Mouse (Mus musculus) heart, embryonic 11.5 days (tissue): ENCODE data around the gene Olfr801. TPM values are rescaled to one million over a fixed set of nuclear protein-coding genes. Genes with fewer than 3 reads are reported as not detected.

ENCODE experiments used
- ATAC-seq: fragments of 200-750 bp; cut with Nextera tagmentation; replicated peaks from 2 replicates; pipeline ENCODE4 v1.8.0; 2017; ENCODE audit warnings: moderate library complexity; ENCODE audit not compliant: insufficient number of reproducible peaks, low FRiP score, low TSS enrichment
- H3K27ac ChIP-seq: fragments of 300-500 bp; sonication (generic); 2 replicates; pipeline ENCODE4 v1.5.1; 2014; ENCODE audit warnings: mild to moderate bottlenecking, low read depth, low read length
- H3K27me3 ChIP-seq: fragments of 300-500 bp; sonication (generic); 2 replicates; pipeline ENCODE4 v1.6.1; 2014; ENCODE audit warnings: mild to moderate bottlenecking, low read length, mixed read lengths; ENCODE audit not compliant: control insufficient read depth, insufficient read depth
- H3K36me3 ChIP-seq: fragments of 300-500 bp; sonication (generic); 2 replicates; pipeline ENCODE4 v1.6.1; 2014; ENCODE audit warnings: mild to moderate bottlenecking, low read length, moderate library complexity, mixed read lengths; ENCODE audit not compliant: control insufficient read depth, insufficient read depth
- H3K4me1 ChIP-seq: fragments of 300-500 bp; sonication (generic); 2 replicates; pipeline ENCODE4 v1.6.1; 2014; ENCODE audit warnings: low read length; ENCODE audit not compliant: control insufficient read depth, insufficient read depth
- H3K4me2 ChIP-seq: fragments of 300-500 bp; sonication (generic); 2 replicates; pipeline ENCODE4 v1.6.1; 2014; ENCODE audit warnings: mild to moderate bottlenecking, moderate library complexity
- H3K4me3 ChIP-seq: fragments of 300-500 bp; sonication (generic); 2 replicates; pipeline ENCODE4 v1.5.1; 2014; ENCODE audit warnings: low read depth, low read length
- H3K9ac ChIP-seq: fragments of 300-500 bp; sonication (generic); 2 replicates; pipeline ENCODE4 v1.6.1; 2014; ENCODE audit warnings: mild to moderate bottlenecking, low read depth, low read length, moderate library complexity
- H3K9me3 ChIP-seq: fragments of 300-500 bp; sonication (generic); replicated peaks from 2 replicates; pipeline ENCODE4 v1.6.1; 2016; ENCODE audit warnings: low read length; ENCODE audit not compliant: control insufficient read depth
- WGBS: fragments of 180-500 bp; shearing (Covaris S2); extraction: QIAGEN DNeasy Blood & Tissue Kit; methylation state at CpG from one replicate; pipeline ENCODE4 v1.1.7; 2014; ENCODE audit not compliant: insufficient replicate concordance; 5-methylcytosine and 5-hydroxymethylcytosine counted together
- polyA plus RNA-seq: library from polyadenylated mRNA; unstranded; fragments of >200 nt; fragmentation: Nextera tagmentation; extraction: Ambion mirVana; gene quantifications from 2 replicates; pipeline ENCODE4 v1.2.1, GENCODE M21; 2014

Gene Olfr801
- not detected in 2 replicates for polyA plus RNA-seq

DNA sequence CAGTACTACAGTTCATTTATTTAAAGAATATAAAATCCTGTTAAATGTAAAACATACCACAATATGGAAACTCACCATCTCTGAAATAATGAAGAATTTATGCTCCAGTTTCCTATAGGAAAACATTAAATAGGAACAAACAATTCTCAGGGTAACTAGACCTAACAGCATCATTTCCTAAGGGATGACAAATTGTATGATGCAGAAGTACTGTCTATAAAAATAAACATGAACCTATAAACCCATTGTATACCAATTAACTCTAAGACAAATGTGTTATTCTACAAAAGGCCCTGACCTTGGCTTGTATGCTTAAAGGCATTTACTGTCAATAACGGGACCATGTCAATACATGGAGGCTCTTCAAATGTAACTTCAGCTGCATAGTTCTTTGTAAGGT lies at the start of gene Olfr801:
Gene Olfr801 (minus strand): TSS at position 101 of the 400 bp plus-strand sequence.
- no peaks in the 10 kb centered on the region for H3K27me3 ChIP-seq
- 63% methylated on average over 1 of the region's 1 CpGs for WGBS
- H3K4me1 ChIP-seq, result no peaks in the 10 kb centered on the region
- no peak for ATAC-seq
- no peaks in the 10 kb centered on the region for H3K36me3 ChIP-seq
- H3K9me3 ChIP-seq, result no peaks in the 10 kb centered on the region
- H3K27ac ChIP-seq, result no peak within 1 kb of the TSS
- H3K9ac ChIP-seq, result no peak within 1 kb of the TSS
- H3K4me2 ChIP-seq, result no peak within 1 kb of the TSS
- no peak within 1 kb of the TSS for H3K4me3 ChIP-seq

DNA sequence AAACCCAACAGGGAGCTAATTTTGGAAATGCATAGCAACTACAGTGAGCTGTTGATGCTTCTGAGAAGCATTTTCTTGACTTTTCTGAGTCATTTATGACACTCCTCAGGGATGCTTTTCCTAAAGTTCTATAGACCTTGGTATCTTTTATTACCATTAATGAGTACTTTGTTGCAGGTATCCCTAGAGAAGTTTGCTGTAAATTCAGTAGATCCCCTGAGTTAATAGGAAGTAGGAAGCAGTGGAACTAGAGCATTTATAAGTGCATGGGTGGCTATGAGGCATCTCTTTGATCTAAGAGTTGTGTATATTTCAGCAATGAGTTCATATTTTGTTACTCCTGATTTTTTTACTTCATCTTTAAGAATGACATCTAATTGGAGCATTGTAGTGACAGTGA lies 29.2 kb upstream of the Olfr801 start, which contains the start of gene Olfr804:
Gene Olfr804 (plus strand): TSS at position 301 of the 400 bp plus-strand sequence.
- Histone ChIP-seq H3K4me1 (no peaks in the 10 kb centered on the region), H3K36me3 (no peaks in the 10 kb centered on the region), H3K9me3 (no peaks in the 10 kb centered on the region), H3K27ac (no peak within 1 kb of the TSS), H3K4me3 (no peak within 1 kb of the TSS), H3K4me2 (no peak within 1 kb of the TSS), H3K9ac (no peak within 1 kb of the TSS), H3K27me3 (no peaks in the 10 kb centered on the region)
- ATAC-seq, result no peak

DNA sequence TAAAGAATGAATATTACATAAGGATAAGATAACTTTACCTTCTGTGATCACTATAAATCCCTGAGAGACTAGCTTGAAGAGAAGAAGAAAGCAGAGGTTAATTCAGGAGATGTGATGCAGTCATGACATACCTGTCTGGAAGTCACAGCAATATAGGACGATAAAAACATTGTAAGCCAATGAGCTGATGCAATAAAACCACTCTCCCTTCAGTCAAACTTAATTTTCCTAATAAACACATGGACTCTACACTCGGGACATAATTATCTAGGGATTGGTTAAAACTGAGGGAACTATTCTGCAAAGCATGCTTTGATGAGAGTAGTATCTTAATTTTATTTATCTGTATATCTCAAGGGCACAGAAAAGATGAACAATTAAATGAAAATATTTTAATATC lies 20.5 kb upstream of the Olfr801 start, which contains the start of gene Olfr803:
Gene Olfr803 (minus strand): TSS at position 101 of the 400 bp plus-strand sequence.
- H3K9me3 ChIP-seq, result no peaks in the 10 kb centered on the region
- no peak within 1 kb of the TSS for H3K27ac ChIP-seq
- no peaks in the 10 kb centered on the region for H3K27me3 ChIP-seq
- H3K9ac ChIP-seq, result no peak within 1 kb of the TSS
- H3K4me1 ChIP-seq, result no peaks in the 10 kb centered on the region
- 68% methylated on average over 2 of the region's 2 CpGs for WGBS
- no peak within 1 kb of the TSS for H3K4me3 ChIP-seq
- no peak within 1 kb of the TSS for H3K4me2 ChIP-seq
- no peaks in the 10 kb centered on the region for H3K36me3 ChIP-seq
- ATAC-seq, result no peak

DNA sequence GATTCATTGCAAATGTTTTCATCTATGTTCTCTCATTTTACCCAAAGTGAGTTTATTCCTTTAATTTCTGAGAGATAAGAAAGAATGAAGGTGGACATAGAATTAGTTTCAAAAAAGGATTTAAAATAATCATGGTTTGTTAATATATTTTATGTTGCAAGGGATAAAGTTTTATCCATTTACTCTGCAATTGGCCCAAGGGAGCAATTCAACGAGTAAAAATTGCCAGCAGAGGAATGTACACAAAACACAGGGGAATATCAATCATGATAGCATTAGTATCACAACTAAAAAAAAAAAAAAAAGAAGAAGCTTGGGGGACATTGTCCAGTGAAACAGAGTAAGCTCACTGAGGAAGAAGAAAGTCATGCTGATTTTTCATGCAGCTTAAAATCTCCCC lies 14.4 kb upstream of the Olfr801 start, which contains the start of gene Olfr802:
Gene Olfr802 (minus strand): TSS at position 101 of the 400 bp plus-strand sequence.
- no peak within 1 kb of the TSS for H3K9ac ChIP-seq
- no peak within 1 kb of the TSS for H3K27ac ChIP-seq
- H3K36me3 ChIP-seq, result no peaks in the 10 kb centered on the region
- no peaks in the 10 kb centered on the region for H3K4me1 ChIP-seq
- 73% methylated on average over 1 of the region's 1 CpGs for WGBS
- H3K9me3 ChIP-seq, result no peaks in the 10 kb centered on the region
- H3K27me3 ChIP-seq, result no peaks in the 10 kb centered on the region
- H3K4me2 ChIP-seq, result no peak within 1 kb of the TSS
- no peak within 1 kb of the TSS for H3K4me3 ChIP-seq
- ATAC-seq, result no peak

DNA sequence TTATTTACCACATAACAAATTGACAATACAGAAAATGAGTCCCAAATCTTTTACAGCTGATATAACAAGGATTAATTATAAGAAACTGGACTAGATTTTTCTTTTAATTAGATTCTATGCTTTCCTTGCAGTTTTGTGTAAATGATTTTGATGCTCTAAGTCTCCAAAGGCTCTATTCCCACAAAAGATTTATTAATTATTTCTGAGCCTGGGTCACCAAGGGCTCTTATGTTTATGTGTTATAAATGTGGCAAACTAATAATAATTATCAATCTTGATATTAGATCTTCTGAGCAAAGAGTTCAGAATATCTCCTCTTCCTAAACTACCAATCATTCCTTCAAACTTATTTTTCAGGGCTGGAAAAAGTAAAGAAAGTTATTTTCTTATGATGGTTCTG lies 16.3 kb downstream of the Olfr801 start, which contains the start of gene Olfr800:
Gene Olfr800 (plus strand): TSS at position 301 of the 400 bp plus-strand sequence.
- no peaks in the 10 kb centered on the region for H3K4me1 ChIP-seq
- no peak within 1 kb of the TSS for H3K27ac ChIP-seq
- H3K9ac ChIP-seq, result no peak within 1 kb of the TSS
- H3K4me2 ChIP-seq, result no peak within 1 kb of the TSS
- no peaks in the 10 kb centered on the region for H3K36me3 ChIP-seq
- no peaks in the 10 kb centered on the region for H3K27me3 ChIP-seq
- no peak within 1 kb of the TSS for H3K4me3 ChIP-seq
- no peak for ATAC-seq
- no peaks in the 10 kb centered on the region for H3K9me3 ChIP-seq

DNA sequence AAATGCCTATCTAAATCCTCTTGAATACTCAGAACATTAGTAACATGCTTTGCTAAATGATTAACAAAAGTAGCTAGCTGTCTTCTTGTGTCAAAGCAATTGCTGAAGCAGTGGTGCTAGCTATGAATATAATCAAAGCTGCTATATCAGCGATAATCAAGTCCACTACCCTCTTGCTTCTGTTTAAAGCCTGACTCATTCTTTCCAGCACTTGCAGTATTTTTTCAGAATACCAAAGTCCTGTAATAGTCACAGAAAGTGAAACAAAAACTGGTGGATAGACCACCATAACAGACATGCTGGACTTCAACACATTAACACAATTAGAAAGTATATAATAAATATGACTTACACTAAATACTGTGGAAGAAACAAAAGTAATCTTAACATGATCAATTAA lies 21.9 kb downstream of the Olfr801 start:
- H3K27me3 ChIP-seq, result no peaks in the 10 kb centered on the region
- H3K9ac ChIP-seq, result no peak overlapping the region
- no peak overlapping the region for H3K27ac ChIP-seq
- no peaks in the 10 kb centered on the region for H3K36me3 ChIP-seq
- no peak overlapping the region for H3K4me3 ChIP-seq
- no peaks in the 10 kb centered on the region for H3K4me1 ChIP-seq
- ATAC-seq, result no peak
- H3K4me2 ChIP-seq, result no peak overlapping the region
- WGBS, result 67% methylated on average over 1 of the region's 1 CpGs
- H3K9me3 ChIP-seq, result no peaks in the 10 kb centered on the region

DNA sequence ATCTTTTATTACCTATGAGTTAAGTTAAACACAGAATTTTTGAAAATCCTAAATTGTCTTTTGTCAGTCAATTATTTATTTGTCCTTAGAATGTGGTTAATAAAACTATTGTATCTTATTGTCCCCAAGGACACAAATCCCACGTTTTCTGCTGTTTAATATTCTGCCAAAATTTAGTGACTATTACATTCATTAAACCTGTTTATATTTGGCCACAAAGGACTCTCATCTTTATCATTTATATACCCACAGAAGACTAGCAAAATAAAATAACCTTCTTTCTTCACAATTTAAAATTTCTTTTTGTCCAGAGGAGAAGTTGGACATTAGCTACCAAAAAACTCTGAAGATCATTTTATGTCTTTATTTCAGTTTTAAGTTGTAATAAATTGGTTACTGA lies 36.5 kb downstream of the Olfr801 start, which contains the start of gene Olfr799:
Gene Olfr799 (plus strand): TSS at position 301 of the 400 bp plus-strand sequence.
- Histone ChIP-seq H3K4me3 (no peak within 1 kb of the TSS), H3K27me3 (no peaks in the 10 kb centered on the region), H3K36me3 (no peaks in the 10 kb centered on the region), H3K4me1 (no peaks in the 10 kb centered on the region), H3K9me3 (no peaks in the 10 kb centered on the region), H3K9ac (no peak within 1 kb of the TSS), H3K4me2 (no peak within 1 kb of the TSS), H3K27ac (no peak within 1 kb of the TSS)
- WGBS, result 35% methylated on average over 1 of the region's 1 CpGs
- no peak for ATAC-seq

DNA sequence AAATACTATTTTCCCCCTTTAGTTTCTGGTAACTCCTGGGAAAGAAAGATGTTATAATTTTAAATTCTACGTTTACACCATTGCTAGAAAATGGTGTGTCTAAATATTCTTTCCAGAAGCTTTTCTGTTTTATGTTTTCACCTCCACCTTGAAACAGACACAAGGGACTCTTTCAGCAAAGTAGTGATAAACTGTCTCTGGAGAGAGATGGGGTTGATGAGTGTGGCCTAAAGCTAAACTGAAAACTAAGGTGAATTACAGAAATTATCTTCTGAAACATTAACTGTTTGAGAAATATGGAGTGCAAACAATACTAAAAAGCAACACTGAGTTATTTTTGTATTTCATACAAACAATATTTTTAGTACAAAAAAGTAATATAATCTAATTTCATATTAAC lies 45.8 kb downstream of the Olfr801 start, which contains the start of gene Olfr798:
Gene Olfr798 (minus strand): TSS at position 101 of the 400 bp plus-strand sequence.
- no peak for ATAC-seq
- H3K4me1 ChIP-seq, result no peaks in the 10 kb centered on the region
- no peak within 1 kb of the TSS for H3K9ac ChIP-seq
- no peaks in the 10 kb centered on the region for H3K36me3 ChIP-seq
- H3K27me3 ChIP-seq, result no peaks in the 10 kb centered on the region
- no peaks in the 10 kb centered on the region for H3K9me3 ChIP-seq
- H3K4me3 ChIP-seq, result no peak within 1 kb of the TSS
- no peak within 1 kb of the TSS for H3K27ac ChIP-seq
- no peak within 1 kb of the TSS for H3K4me2 ChIP-seq
- 69% methylated on average over 1 of the region's 1 CpGs for WGBS

DNA sequence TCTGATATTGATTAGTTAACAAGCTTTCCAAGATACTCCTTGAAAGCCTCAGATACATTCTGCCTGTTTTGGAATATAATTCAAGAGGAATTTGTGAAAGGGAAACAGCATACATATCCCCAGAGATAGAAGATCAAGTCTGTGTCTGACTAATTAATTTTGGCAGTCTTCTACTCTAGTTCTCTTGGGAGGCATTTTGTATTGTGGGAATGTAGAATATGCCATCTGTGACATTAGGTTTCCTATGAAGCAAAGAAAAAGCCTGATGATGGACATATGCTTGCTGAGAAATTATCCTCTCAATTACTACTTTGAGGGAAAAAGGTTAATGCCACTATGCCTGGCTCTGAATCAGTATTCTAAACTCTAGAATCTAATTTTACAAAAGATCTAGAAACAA lies 50.4 kb downstream of the Olfr801 start:
- ATAC-seq, result no peak
- Histone ChIP-seq H3K9me3 (no peaks in the 10 kb centered on the region), H3K27me3 (no peaks in the 10 kb centered on the region), H3K9ac (no peak overlapping the region), H3K4me3 (no peak overlapping the region), H3K27ac (no peak overlapping the region), H3K36me3 (no peaks in the 10 kb centered on the region), H3K4me2 (no peak overlapping the region), H3K4me1 (no peaks in the 10 kb centered on the region)
